Mouse (Mus musculus): ENCODE measurements around the gene Dennd4a. TPM values are rescaled to one million over a fixed set of nuclear protein-coding genes. Genes with fewer than 3 reads are reported as not detected.

Gene Dennd4a
- polyA plus RNA-seq, 1 experiment from 2014 or later = 3.9 TPM

GRCm38 (mm10) chr9:64957276-64957675 is 146.1 kb downstream of the Dennd4a start:
- WGBS = 88% methylated on average over 3 of the region's 3 CpGs
- 0 out of 2 replicates have a peak, but pooled peaks cover under 1% of the 10 kb centered on the region for H3K36me3 ChIP-seq (ENCODE audit: control insufficient read depth, insufficient read depth, low read length)
- H3K4me3 ChIP-seq (ENCODE audit: low read length) = no peak overlapping the region
- H3K9me3 ChIP-seq (ENCODE audit: control insufficient read depth, low read length) = no peaks in the 10 kb centered on the region
- no peak overlapping the region for H3K9ac ChIP-seq (ENCODE audit: low read depth, low read length)
- H3K4me1 ChIP-seq (ENCODE audit: control insufficient read depth, insufficient read depth, low read length) = peaks cover 9% of the 10 kb centered on the region
- H3K27ac ChIP-seq (ENCODE audit: low read length) = no peak overlapping the region
- no peak overlapping the region for H3K4me2 ChIP-seq (ENCODE audit: low read depth, low read length)
- peaks cover 6% of the 10 kb centered on the region; the same call in 1 of the 2 replicates for H3K27me3 ChIP-seq (replicated peaks; ENCODE audit: control insufficient read depth, insufficient read depth, low read length)
- ATAC-seq = no peak

GRCm38 (mm10) chr9:64960117-64960977 is 149.2 kb downstream of the Dennd4a start, which contains the start of gene Ints14:
Gene Ints14, plus strand, starts transcription at chr9:64960905.
- 3% methylated on average over 29 of the region's 29 CpGs for WGBS

GRCm38 (mm10) chr9:64960978-64961320 is 149.8 kb downstream of the Dennd4a start:
- WGBS = 0% methylated on average over 17 of the region's 17 CpGs
- peak; percentile 93 for ATAC-seq
- H3K9ac ChIP-seq (ENCODE audit: low read depth, low read length) = peak overlapping the region; percentile 94

More at GRCm38 (mm10) chr9:64960117-64960977, 149.2 kb downstream of the Dennd4a start, which contains the start of gene Ints14:
- ATAC-seq = peak; percentile 98
- Histone ChIP-seq H3K4me1 (ENCODE audit: control insufficient read depth, insufficient read depth, low read length) (peaks cover 9% of the 10 kb centered on the region), H3K4me3 (ENCODE audit: low read length) (peak within 1 kb of the TSS; percentile 76), H3K9ac (ENCODE audit: low read depth, low read length) (peak within 1 kb of the TSS; percentile 94), H3K4me2 (ENCODE audit: low read depth, low read length) (peak within 1 kb of the TSS; percentile 54), H3K9me3 (ENCODE audit: control insufficient read depth, low read length) (no peaks in the 10 kb centered on the region), H3K36me3 (ENCODE audit: control insufficient read depth, insufficient read depth, low read length) (peaks cover 10% of the 10 kb centered on the region), H3K27ac (ENCODE audit: low read length) (peak within 1 kb of the TSS; percentile 87), H3K27me3 (replicated peaks; ENCODE audit: control insufficient read depth, insufficient read depth, low read length) (no peaks in the 10 kb centered on the region)

More at GRCm38 (mm10) chr9:64960978-64961320, 149.8 kb downstream of the Dennd4a start:
- Histone ChIP-seq H3K27me3 (replicated peaks; ENCODE audit: control insufficient read depth, insufficient read depth, low read length) (no peaks in the 10 kb centered on the region), H3K27ac (ENCODE audit: low read length) (peak overlapping the region; percentile 87), H3K9me3 (ENCODE audit: control insufficient read depth, low read length) (no peaks in the 10 kb centered on the region), H3K36me3 (ENCODE audit: control insufficient read depth, insufficient read depth, low read length) (peaks cover 10% of the 10 kb centered on the region), H3K4me2 (ENCODE audit: low read depth, low read length) (peak overlapping the region; percentile 54), H3K4me1 (ENCODE audit: control insufficient read depth, insufficient read depth, low read length) (peaks cover 9% of the 10 kb centered on the region), H3K4me3 (ENCODE audit: low read length) (peak overlapping the region; percentile 76)

Other genes with a start within 250 kb of the Dennd4a start
- gene Rab11a, start 73.6 kb upstream of the Dennd4a start, polyA plus RNA-seq (2015; fragmentation: Nextera tagmentation; extraction: Ambion mirVana) = 645 and 812 TPM in 2 replicates
- 0.04 TPM in 1 of 2 replicates, not detected in the other for gene Slc24a1, start 140.3 kb downstream of the Dennd4a start, polyA plus RNA-seq (2015; fragmentation: Nextera tagmentation; extraction: Ambion mirVana)
- 45.1 and 49.2 TPM in 2 replicates for gene Ints14, start 149.6 kb downstream of the Dennd4a start, polyA plus RNA-seq (2015; fragmentation: Nextera tagmentation; extraction: Ambion mirVana)
- 77.8 and 86.8 TPM in 2 replicates for gene Hacd3, start 210.4 kb downstream of the Dennd4a start, polyA plus RNA-seq (2015; fragmentation: Nextera tagmentation; extraction: Ambion mirVana)
- 26.9 and 29.1 TPM in 2 replicates for gene Dpp8, start 221.1 kb downstream of the Dennd4a start, polyA plus RNA-seq (2015; fragmentation: Nextera tagmentation; extraction: Ambion mirVana)

All from intestine, embryonic 16.5 days (tissue).